Mouse (Mus musculus) lung, adult 2 months (tissue): ENCODE measurements around the gene Emsy.

ENCODE experiments used
- CTCF ChIP-seq: fragments of 200-500 bp; IDR thresholded peaks from 2 replicates; pipeline ENCODE4 v1.5.1; 2011; ENCODE audit warnings: mild to moderate bottlenecking, low read length, control low read depth; ENCODE audit not compliant: insufficient read depth
- POLR2A ChIP-seq: fragments of 200-500 bp; IDR thresholded peaks from 2 replicates; pipeline ENCODE4 v1.6.1; 2011; ENCODE audit warnings: low read depth, mild to moderate bottlenecking, control low read depth, low read length, borderline replicate concordance; ENCODE audit errors: extremely low read depth

DNA sequence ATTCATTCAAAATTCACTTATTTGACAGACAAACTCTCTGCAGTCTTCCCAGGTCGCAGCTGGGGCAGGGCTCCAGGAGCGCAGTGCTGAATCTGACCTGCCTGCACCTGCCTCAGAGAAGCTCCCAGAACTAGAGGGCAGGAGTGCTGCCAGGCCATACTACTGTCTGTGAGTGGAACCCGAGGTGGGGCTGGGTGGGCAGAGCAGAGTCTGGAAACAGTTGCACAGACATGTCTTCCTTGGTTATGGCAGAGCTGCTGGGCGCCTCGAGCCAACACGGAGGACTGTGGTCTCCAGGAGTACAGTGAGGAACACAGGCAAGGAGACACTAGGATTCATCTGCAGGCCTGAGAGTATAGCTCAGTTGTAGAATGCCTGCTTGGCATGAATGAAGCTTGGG lies 92.6 kb downstream of the Emsy start:
- no peak for TF ChIP-seq CTCF
- no peak for TF ChIP-seq POLR2A
